Mouse (Mus musculus): ENCODE data around the gene Cbx1.

GRCm38 (mm10) chr11:96839428-96839827 is 50.5 kb downstream of the Cbx1 start:
- TF ChIP-seq CTCF (IDR thresholded peaks at IDR 0.05; ENCODE audit: borderline replicate concordance, extremely low read depth, insufficient read depth, insufficient read length) (no peak), POLR2A (IDR thresholded peaks at IDR 0.05; ENCODE audit: borderline replicate concordance, extremely low read depth, insufficient read depth, insufficient read length, poor library complexity, severe bottlenecking) (no peak)
